Mouse (Mus musculus): ENCODE data around the gene Fpgs.

GRCm38 (mm10) chr2:32699680-32700079 is 4.3 kb downstream of the Fpgs start:
- no peak for TF ChIP-seq CTCF (IDR thresholded peaks at IDR 0.05; ENCODE audit: control insufficient read depth, insufficient read depth, insufficient read length)
- TF ChIP-seq MYOG (IDR thresholded peaks at IDR 0.05; ENCODE audit: control insufficient read depth, extremely low read depth, insufficient read length), result no peak
- TF ChIP-seq CEBPB (IDR thresholded peaks at IDR 0.05; ENCODE audit: low read depth), result no peak
- no peak for TF ChIP-seq USF1 (IDR thresholded peaks at IDR 0.05; ENCODE audit: low read depth)
- no peak for TF ChIP-seq MAX (IDR thresholded peaks at IDR 0.05)
